Mouse (Mus musculus) lung, adult 2 months (tissue): ENCODE data around the gene Hcar1.

ENCODE experiments used
- CTCF ChIP-seq: fragments of 200-500 bp; IDR thresholded peaks from 2 replicates; pipeline ENCODE4 v1.5.1; 2011; ENCODE audit warnings: mild to moderate bottlenecking, low read length, control low read depth; ENCODE audit not compliant: insufficient read depth
- POLR2A ChIP-seq: fragments of 200-500 bp; IDR thresholded peaks from 2 replicates; pipeline ENCODE4 v1.6.1; 2011; ENCODE audit warnings: low read depth, mild to moderate bottlenecking, control low read depth, low read length, borderline replicate concordance; ENCODE audit errors: extremely low read depth

DNA sequence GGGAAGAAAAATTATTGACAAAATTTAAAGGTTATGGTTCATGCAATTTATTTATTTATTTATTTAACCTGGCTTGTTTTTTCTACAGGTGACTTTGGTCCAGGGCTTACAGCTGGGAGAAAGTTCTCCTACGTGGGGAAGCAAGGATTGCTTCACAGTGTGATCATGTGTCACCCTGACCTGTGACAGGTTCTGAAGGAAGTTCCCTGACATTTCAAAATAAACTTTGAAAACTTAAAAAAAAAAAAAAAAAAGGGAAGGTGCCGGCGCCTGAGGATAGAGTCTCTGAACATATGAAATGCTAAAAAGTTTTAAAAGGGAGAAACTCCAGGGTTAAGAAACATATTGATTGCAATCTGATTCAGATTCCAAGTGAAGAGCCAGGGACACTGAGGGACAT lies 6.5 kb upstream of the Hcar1 start:
- no peak for TF ChIP-seq POLR2A
- TF ChIP-seq CTCF: no peak
